Mouse (Mus musculus): ENCODE measurements around the gene Gm7247.

GRCm38 (mm10) chr14:51486111-51486510 lies 124.6 kb downstream of the Gm7247 start:
- TF ChIP-seq CTCF (IDR thresholded peaks at IDR 0.05; ENCODE audit: low read depth, low read length) (no peak), POLR2A (IDR thresholded peaks at IDR 0.05; ENCODE audit: insufficient read depth, low read length) (no peak)

All from ES-Bruce4 (cell line).